Mouse (Mus musculus) liver, postnatal 0 days (tissue): ENCODE results near the gene Taf15.

Source experiments
- CTCF ChIP-seq: sonication (generic); IDR thresholded peaks from 2 replicates; pipeline ENCODE4 v1.5.1; 2016; ENCODE audit warnings: antibody characterized with exemption, low read depth
- EP300 ChIP-seq: IDR thresholded peaks from 2 replicates; pipeline ENCODE4 v1.6.1; 2016; ENCODE audit warnings: antibody characterized with exemption, low read depth, mild to moderate bottlenecking

- TF ChIP-seq CTCF (no peak), EP300 (no peak)
Observed at GRCm38 (mm10) chr11:83529024-83529423, 56.1 kb downstream of the Taf15 start.
